In the genomic region with DNA sequence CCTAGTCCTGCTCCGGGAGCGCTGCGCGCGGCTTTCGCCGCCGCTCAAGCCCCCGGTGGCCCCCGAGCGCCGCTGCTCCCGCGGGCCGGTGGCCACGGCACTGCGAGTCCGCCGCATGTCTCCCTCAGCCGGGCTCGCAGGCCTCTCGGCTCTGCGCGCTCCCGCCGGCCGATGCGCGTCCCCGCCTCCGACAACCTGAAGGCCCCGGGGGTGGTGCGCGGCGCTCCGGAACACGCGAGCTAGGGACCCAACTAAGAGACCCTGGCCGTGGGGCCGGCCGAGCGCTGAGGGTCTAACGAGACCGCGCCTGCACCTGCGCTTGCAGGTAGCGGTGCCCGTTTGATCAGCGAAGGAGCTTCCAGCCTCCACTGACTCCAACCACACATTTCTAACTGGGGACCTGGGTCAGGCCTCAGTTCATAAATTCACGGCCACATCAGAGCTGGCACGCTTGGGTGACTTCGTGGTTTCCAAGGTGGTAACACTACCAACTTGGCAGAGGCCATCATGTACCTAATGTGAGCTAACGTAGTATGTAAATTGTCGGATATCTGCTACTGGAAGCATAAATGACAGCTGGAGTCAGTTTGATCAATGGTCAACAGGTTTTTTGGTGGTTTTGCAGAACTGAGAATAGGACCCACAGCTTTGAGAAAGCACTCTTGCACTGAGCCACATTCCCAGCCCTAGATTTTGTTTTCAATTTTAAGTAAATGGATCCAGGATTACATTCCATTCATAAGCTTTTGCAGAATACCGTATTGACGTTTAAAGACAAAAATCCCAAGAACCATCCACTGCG, we compare ENCODE assay signal across 8 mouse cellular contexts. TPM values are rescaled to one million over a fixed set of nuclear protein-coding genes. Genes with fewer than 3 reads are reported as not detected.
A peak's percentile ranks its signal among the peaks of the same experiment; 100 is the strongest.
DNase-seq lines count a peak whose midpoint lies in the region; ATAC-seq lines count a peak whose summit lies in the region.

A gene (minus strand): TSS at position 173 of the 802 bp plus-strand sequence.

- no peaks in the 10 kb centered on the region for H3K9me3 ChIP-seq in hindbrain, embryonic 16.5 days (ENCODE audit: control insufficient read depth, low read length)

- peak within 1 kb of the TSS; percentile 93 for H3K9ac ChIP-seq in hindbrain, embryonic 16.5 days (ENCODE audit: low read depth, low read length)

- WGBS in hindbrain, embryonic 16.5 days = 5% methylated on average over 51 of the region's 57 CpGs

- H3K27me3 ChIP-seq in hindbrain, embryonic 16.5 days (replicated peaks; ENCODE audit: control insufficient read depth, insufficient read depth, low read length) = no peaks in the 10 kb centered on the region

- peak within 1 kb of the TSS; percentile 85 for H3K27ac ChIP-seq in hindbrain, embryonic 16.5 days (ENCODE audit: low read depth, low read length)

- H3K4me2 ChIP-seq in hindbrain, embryonic 16.5 days (ENCODE audit: low read length) = peak within 1 kb of the TSS; percentile 90

- H3K36me3 ChIP-seq in hindbrain, embryonic 16.5 days (ENCODE audit: control insufficient read depth, insufficient read depth, low read length) = no peaks in the 10 kb centered on the region

- peak; percentile 84 for ATAC-seq in hindbrain, embryonic 16.5 days

- peaks cover 7% of the 10 kb centered on the region for H3K4me1 ChIP-seq in hindbrain, embryonic 16.5 days (ENCODE audit: control insufficient read depth, insufficient read depth, low read depth, low read length)

- DNase-seq in T-cell, adult 2 months (ENCODE audit: low spot score) = peak; percentile 62
- peak; percentile 51 to 84 for DNase-seq in cerebellum, postnatal 4 days (ENCODE audit: low spot score in 2 of 2)
- peak; percentile 52 to 63 for DNase-seq in gastrocnemius, adult 8-10 months (ENCODE audit: low spot score in 2 of 2)
- DNase-seq in left cerebral cortex, adult 11 months (ENCODE audit: low spot score) = peak; percentile 48
- peak; percentile 82 for DNase-seq in lung, postnatal 36 days
- DNase-seq in retina, embryonic 14.5 days (ENCODE audit: low spot score) = peak; percentile 80
- DNase-seq in urinary bladder, adult 18-20 months (ENCODE audit: low spot score in 2 of 2) = peak; percentile 52 to 83

- peak within 1 kb of the TSS; percentile 88 for H3K4me3 ChIP-seq in hindbrain, embryonic 16.5 days (ENCODE audit: low read length)

RNA-seq across cellular contexts. Expression of the gene that starts here (rescaled TPM):
- total RNA-seq in gastrocnemius, adult 8-10 months (2022) = 10 to 100 TPM; 14.0 to 21.6 (median 17.8) TPM
- 23.8 and 50.7 TPM in 2 replicates for polyA plus RNA-seq in hindbrain, embryonic 16.5 days (2015; fragmentation: Nextera tagmentation; extraction: Ambion mirVana)

Comparison
In these comparisons a context has a peak if more than half of its experiments do, and no peak if none do; other contexts are left out.
1. Peak in every context shown above with its lines: DNase-seq, ATAC-seq, H3K4me3 ChIP-seq and H3K27ac ChIP-seq.